Mouse (Mus musculus): ENCODE results near the gene Nppb.

GRCm38 (mm10) chr4:148001013-148001789 lies 15.6 kb downstream of the Nppb start:
- TF ChIP-seq POLR2A (IDR thresholded peaks at IDR 0.05; ENCODE audit: control insufficient read depth, extremely low read depth, insufficient read depth, low read length, poor library complexity) = no peak
- TF ChIP-seq CTCF (IDR thresholded peaks at IDR 0.05; ENCODE audit: borderline replicate concordance, control insufficient read depth, extremely low read depth, insufficient read depth, low read length, poor library complexity) = no peak
